Mouse (Mus musculus): Measurements from ENCODE around the gene Klhl12.

DNA sequence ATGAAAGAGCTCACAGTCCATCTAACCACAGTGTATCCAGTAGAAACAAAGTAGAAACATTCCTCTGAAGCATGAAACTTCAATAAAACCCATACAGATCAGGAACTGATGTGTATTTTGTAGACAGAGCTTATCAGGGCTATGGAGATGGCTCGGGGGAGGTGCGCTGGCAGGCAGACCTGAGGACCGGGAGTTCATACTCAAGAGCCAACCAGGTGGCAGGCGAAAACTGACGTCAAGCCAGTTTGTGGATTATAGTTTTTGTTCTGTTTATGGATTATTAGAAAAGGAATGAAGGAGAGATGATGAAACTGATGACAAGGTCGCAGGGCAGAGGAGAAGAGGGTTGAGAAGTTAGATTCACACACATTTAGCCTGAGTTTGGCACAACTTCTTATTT lies 14.9 kb upstream of the Klhl12 start:
- no peak for TF ChIP-seq POLR2A (IDR thresholded peaks at IDR 0.05; ENCODE audit: control insufficient read depth, extremely low read depth, insufficient read depth, low read length, poor library complexity)
- TF ChIP-seq CTCF (IDR thresholded peaks at IDR 0.05; ENCODE audit: borderline replicate concordance, control insufficient read depth, extremely low read depth, insufficient read depth, low read length, poor library complexity), result no peak

All from thymus, adult 2 months (tissue).